Mouse (Mus musculus) cerebellum, adult 8-10 months (tissue): ENCODE data around the gene Acvrl1.
A peak's percentile ranks its signal among the peaks of the same experiment; 100 is the strongest.

Experiments used
- DNase-seq: peaks from one replicate; pipeline ENCODE4 v3.0.0; 2022

Gene Acvrl1

GRCm38 (mm10) chr15:101128181-101129089, at the start of gene Acvrl1:
Acvrl1 (plus strand) TSS chr15:101128522.
- no peak for DNase-seq

DNA sequence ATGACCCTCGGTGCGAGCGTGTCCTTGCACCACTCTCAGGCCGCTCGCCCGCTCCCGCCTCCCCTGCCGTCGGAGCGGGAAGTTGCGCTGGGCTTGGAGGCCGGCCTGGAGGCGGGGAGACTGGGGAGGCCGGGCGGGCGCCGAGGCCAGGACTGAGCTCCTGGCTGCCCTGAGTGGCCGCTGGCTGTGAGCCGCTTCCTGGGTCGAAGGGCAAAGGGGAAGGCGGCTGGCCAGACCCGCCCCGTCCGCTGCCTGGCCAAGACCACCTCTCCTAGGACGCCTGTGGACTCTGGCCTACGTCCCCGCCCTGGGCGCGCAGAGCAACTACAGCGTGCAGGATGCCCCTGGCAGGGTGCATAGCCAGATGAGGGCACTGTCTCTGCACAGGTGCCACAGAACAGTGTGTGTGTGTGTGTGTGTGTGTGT, 49.6 kb upstream of the Acvrl1 start:
- DNase-seq = peak; percentile 38

GRCm38 (mm10) chr15:101080031-101080520, 48.2 kb upstream of the Acvrl1 start:
- DNase-seq = no peak

GRCm38 (mm10) chr15:101081035-101081548, 47.2 kb upstream of the Acvrl1 start:
- DNase-seq = no peak

GRCm38 (mm10) chr15:101082236-101082635, 46.1 kb upstream of the Acvrl1 start:
- DNase-seq = no peak

DNA sequence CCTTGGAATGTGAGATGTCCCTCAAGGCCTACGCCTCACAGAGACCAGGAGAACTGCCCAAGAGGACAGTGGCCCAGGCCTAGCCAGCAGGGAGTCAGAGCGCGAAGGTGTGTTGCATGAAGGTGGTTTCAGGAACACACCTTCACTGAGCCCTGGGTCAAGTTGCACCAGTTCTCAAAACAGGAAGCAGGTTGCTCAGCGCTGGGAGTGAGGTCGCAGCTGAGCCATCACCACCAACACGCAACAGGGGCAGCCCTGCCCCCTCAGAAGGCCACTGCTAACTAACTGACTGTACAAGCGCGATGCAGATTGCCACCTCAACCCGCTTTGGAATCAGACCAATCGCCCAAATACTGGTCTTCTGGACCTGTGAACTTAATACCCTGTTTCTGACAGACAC, 43.8 kb upstream of the Acvrl1 start:
- DNase-seq = no peak

DNA sequence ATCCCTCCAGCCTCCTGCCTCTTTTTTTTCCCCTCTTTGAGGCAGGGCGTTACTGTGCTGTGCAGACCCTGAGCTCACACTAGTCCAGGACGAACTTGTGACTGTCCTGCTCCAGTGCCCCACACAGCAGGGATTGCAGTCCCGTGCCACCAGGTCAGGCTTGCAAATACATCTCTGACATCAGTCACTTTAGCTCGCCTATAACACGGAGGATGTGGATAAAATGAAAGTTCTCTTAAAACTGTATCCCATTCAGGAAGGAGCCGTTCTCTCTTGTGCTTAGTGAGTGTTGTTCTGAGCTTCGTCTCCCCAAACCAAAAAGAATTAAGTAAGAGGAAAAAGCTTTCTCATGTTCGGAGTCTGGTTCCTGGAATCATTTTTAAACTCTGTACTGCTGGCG, 41.9 kb upstream of the Acvrl1 start:
- no peak for DNase-seq

DNA sequence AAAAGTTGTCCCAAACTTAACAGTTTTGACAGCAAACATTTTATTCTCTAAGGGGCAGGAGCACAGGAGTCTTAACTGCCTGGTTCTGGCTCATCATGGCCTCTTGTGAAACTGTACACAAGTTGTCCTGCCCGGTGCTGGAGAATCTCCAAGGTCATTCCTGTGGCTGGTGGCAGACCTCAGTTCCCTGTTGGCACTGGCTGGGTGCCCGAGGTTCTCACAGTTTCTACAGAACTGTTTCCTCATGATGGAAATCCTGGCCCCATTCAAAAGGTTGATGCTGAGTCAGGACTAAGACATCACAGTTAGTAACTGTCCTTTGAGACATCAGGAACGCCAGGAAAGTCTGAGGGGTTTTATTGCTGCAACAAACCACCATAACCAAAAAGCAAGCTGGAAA, 41.4 kb upstream of the Acvrl1 start:
- no peak for DNase-seq

DNA sequence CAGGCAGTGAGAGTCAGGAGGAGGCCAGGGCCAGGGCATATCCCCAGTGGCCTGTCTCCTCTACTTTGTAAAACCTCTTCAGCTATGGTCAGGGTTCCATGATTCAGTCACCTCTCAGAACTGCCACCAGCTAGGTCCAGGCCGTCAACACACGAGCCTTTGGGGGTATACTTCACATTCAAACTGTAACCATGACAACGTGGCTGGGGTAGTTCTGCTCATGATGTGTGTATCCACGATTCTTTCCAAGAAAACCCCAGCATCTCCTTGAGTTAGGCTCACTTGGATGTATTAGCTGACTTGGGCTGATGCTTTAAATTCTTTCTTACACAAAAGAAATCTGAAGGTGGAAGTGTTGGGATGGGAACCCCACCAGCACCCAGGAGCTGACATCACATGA, 40.0 kb upstream of the Acvrl1 start:
- no peak for DNase-seq

GRCm38 (mm10) chr15:101091551-101091950, 36.8 kb upstream of the Acvrl1 start:
- DNase-seq = no peak

DNA sequence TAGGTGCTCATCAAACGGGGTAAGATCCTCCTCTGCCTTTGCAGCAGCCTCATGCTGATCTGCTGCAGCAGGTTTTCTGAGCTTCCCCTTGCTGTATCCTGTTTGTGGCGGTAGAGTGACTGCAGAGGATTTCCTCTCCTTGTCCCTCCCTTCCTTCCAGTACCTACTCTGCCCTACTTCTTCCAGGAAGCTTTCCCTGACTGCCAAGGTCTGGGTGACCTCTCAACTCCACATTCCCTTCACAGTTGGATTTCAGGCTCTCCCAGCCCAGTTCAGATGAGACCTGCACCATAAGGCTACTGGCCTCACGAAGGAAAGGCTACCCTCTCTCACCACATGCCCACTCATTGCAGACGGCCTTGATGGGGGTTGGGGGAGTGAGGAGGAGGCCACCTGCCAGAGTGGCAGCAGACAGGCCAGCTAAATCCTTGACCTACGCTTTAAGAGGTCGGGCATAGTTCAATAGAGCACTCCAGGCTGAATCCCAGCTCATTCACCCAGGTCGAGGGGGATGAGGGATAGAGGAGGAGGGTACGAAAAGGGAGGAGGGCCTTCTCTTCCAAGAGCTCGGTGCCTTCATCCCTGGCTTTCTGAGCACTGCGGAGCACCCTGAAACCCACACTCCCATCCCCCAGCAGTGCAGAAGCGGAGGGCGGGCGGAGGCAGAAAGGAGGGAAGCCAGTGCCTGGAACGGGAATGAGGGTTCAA, 36.0 kb upstream of the Acvrl1 start:
- DNase-seq = no peak

DNA sequence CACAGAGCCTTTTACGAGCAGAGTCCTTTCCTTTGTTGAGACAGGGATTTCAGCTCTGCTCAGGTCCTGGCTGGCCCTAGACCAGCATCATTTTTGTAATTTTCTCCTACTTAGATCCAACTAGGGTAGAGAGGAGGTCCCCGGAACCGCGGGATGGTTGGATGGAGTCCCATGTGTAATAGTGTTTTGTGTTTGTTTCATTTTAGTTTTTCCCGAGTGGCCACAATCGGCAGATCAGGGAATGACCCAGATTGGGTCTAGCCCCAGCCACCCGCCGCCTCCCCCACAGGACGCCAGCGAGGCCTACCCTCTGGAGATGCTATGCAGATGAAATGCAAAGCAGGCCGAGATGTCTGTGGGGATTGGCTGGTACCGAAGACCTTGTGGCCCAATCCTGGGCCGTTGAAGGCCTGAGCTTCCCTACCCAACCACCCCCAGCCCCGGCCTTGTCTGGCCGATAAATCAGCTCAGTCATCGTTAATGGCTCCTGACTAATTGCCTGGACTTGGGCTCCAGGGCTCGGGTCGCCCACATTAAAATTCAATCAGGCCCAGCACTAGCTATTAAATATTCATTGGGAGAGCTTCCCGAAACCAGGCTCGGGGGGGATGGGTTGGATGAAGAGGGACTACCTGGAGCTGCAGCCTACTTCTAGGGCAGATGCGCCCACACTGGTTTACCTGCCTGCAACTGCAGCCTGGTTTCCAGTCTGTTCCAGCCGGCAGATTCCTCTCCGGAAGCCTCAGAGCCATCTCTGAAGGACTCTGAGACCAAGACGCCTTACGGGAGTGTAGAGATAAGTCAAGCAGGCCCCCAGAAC, 35.3 kb upstream of the Acvrl1 start:
- peak; percentile 19 for DNase-seq

DNA sequence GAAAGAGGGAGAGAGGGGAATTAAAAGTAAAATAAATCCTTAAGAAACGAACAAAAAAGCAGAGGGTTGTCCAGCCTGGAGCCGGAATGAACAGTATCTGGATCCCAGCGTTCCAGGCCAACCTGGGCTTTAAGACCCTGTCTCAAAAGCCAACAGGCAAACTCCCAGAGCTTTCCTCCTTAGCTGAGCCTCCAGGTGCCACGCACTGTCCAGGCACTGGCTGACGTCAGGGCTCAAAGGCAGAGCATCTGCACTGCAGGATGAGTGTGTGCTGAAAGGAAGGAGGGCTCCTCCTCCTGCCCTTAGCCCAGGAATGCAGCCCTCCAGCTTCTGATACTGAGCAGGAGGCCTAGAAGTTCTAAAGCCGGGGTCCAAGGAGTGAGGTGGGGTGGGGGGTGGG, 34.3 kb upstream of the Acvrl1 start:
- DNase-seq = no peak

DNA sequence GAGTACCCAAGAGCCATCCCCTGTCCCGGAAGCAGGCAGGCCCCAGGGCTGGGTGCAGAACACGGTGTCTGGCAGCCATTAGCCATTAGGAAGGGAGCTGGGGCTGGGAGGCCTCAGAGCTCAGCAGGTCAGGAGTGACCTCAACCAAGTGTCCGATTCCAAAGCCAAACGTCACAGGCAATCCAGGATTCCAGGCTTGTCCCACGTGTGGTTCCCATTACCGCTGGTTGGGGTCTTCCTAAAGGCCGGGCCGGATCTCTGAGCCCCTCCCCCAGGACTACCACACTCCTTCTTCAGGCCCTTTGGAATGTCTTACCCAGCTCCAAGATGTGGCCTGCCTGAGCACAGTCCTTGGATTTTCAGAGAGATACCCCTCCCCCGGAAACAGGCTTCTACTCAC, 33.3 kb upstream of the Acvrl1 start:
- DNase-seq = no peak

- no peak for DNase-seq
These were observed 32.9 kb upstream of the Acvrl1 start for GRCm38 (mm10) chr15:101095392-101095791.

DNA sequence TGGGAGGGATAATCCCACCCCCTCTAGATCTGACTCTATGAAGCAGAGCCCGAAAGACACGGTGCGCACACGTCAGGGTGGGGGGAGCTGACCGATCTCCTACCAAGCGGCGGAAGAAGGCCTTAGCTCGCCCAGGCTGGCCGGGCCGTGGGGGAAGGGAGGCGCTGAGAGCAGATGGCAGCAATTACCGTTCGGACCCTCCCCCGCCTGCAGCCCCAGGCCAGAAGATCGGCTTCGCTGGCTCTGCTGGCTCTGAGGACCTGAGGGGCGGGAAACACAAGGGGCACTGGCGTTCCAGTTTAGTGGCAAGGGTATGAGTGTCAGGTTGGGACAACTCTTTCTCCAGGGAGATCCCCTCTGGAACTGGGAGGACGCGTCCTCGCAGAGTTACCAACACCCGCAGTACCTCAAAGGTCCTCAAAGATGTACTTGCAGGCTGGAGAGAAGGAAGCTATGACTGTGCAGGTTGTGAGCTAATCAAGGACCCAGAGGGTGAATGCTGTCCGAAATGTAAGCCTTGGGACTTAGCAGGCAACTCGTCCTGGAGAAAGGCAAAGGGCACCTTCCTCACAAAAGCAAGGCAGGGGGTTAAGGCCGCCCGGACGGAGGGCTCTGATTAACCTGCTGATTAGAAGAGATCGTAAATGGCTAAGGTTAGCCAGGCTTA, 30.2 kb upstream of the Acvrl1 start:
- DNase-seq = no peak

- DNase-seq = no peak
These were observed 27.3 kb upstream of the Acvrl1 start for GRCm38 (mm10) chr15:101100996-101101395.

DNA sequence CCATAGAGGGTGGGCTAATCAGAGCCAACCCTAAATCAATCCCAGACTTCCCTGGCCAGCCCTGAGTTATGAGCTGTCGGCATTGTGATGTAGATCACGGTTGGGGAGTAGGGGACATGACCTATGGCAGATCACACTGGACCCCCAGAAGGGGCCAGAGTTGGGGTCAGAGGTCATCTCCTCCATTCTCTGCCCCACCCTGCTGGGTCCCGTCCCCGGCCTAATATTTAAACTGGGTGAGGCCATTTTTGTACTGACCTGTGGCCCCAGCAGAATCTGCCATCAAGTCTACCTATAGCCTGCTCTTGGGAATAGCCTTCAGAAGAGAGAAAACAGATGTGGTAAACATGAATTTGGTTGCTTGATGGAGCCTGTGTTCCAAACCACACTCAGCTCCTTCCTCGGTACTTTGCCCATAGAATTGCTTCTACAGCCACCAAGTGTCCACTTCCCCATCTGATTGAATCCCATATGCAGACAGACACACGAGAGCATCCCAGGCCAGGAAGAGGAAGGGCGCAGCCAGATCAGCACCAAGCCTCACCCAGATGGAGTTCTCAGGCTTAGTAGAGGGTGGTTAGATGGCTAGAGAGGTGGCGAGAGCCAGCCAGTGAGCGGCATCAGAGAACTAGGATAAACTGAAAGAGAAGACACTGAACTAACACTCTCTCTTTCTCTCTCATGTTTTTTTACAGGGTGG, 24.6 kb upstream of the Acvrl1 start:
- DNase-seq = no peak

GRCm38 (mm10) chr15:101105496-101105994, 22.8 kb upstream of the Acvrl1 start:
- peak; percentile 71 for DNase-seq

DNA sequence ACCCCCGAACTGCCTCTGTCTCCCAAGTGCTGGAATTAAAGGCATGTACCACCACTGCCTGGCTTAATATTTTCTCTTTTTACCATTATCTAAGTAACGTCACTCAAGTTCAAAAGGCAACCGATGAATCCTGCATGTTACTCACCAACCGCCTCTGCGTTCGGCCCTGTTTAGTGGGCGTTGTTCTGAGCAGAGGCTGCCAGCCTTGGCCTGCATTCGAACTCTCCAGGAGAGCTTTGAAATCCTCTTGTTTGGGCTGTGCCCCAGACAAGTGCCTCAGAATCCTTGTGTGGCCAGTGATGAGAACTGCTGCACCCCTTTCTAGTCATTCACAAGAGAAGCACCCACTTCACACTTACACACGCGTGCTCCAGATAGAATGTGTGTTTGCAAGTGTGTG, 22.3 kb upstream of the Acvrl1 start:
- no peak for DNase-seq

DNA sequence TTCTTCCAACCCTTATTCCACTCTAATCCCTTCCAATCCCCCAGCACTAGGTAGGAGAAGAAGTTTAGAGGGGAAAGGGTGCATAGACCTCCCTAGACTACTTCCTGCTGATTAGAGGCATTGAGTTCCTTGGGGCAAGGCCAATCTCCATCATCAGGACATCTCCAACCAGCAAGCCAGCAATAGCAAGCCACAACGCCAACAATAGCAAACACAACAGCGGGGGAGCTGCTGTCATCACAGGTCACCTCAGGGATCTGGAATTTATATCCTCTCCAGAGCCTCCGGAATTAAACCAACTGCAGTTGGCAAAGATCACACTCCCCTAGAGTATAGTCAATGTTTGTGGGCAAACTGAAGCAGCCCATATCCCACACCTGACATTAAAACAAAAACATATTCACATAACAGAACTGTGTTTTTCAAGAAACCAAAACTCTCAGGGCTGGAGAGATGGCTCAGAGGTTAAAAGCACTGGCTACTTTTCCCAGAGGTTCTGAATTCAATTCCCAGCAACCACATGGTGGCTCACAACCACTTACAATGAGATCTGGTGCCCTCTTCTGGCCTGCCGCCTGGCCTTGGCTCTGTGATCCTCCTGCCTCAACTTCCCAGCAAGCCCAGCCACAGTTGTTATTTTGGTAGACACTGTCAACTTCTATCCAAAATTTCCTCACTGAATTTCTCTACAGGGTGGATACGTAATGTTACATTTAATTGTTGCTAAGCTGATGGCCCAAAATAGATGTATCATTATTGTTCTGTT, 20.2 kb upstream of the Acvrl1 start:
- DNase-seq = no peak
